Mouse (Mus musculus) heart, postnatal 10 days (tissue): ENCODE measurements around the gene BC048403. TPM values are rescaled to one million over a fixed set of nuclear protein-coding genes. Genes with fewer than 3 reads are reported as not detected.

ENCODE experiments used
- DNase-seq, 2 experiments: peaks; one replicate each; pipeline ENCODE4 v3.0.0; 2021
- intact Hi-C: fragments of 180-260 bp; cut with DNase I; formaldehyde crosslinking; loops from one replicate; pipeline ENCODE4 v1.15.1; 2025
- total RNA-seq, 2 experiments: library from RNA; stranded (reverse); gene quantifications; 2 replicates each; pipeline ENCODE4 v1.2.3; 2021

The BC048403 gene
- total RNA-seq, 2 experiments from 2014 or later, result 2.5 to 2.7 TPM

DNA sequence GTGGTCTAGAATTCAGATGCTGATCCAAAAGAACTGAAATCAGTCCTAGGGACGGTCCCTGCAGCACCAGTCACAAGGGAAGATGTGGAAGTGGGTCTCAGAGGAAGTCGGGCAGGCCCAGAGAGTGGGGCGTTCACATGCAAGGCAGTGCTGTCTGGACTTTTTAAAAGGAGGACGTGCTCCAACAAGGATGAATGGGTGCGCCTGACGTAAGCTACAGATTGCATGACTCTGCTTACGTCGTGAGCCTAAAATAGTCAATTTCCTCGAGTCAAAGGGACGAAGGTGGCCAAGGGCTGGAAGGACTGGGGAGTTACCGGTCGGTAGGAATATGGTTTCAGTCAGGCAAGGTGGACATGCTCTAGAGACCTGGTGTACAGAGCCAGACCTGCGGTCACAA, 60.3 kb downstream of the BC048403 start:
- intact Hi-C loops, result no loop called here
- no peak for DNase-seq

Other genes starting within 250 kb of the BC048403 start
- 10 to 100 TPM; 17.3 to 19.5 TPM for gene Tbk1, start 153.2 kb upstream of the BC048403 start, total RNA-seq
- 10 to 100 TPM; 31.7 to 33.8 TPM for gene Xpot, start 113.6 kb upstream of the BC048403 start, total RNA-seq
- not detected for gene D930020B18Rik, start 98.3 kb upstream of the BC048403 start, total RNA-seq